Mouse (Mus musculus): ENCODE measurements around the gene Mybpc2.

Mybpc2 gene

GRCm38 (mm10) chr7:44485572-44486195, 38.8 kb downstream of the Mybpc2 start:
- WGBS = 71% methylated on average over 7 of the region's 7 CpGs

- WGBS = 42% methylated on average over 5 of the region's 5 CpGs
These were observed 39.5 kb downstream of the Mybpc2 start for GRCm38 (mm10) chr7:44484841-44485571.

DNA sequence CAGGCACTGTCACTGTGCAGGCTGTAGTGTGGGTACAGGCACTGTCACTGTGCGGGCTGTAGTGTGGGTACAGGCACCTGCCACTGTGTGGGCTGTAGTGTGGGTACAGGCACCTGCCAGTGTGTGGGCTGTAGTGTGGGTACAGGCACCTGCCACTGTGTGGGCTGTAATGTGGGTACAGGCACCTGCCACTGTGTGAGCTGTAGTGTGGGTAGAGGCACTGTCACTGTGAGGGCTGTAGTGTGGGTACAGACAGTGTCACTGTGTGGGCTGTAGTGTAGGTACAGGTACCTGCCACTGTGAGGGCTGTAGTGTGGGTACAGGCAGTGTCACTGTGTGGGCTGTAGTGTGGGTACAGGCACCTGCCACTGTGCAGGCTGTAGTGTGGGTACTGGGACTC, 40.3 kb downstream of the Mybpc2 start:
- 68% methylated on average over 1 of the region's 1 CpGs for WGBS

DNA sequence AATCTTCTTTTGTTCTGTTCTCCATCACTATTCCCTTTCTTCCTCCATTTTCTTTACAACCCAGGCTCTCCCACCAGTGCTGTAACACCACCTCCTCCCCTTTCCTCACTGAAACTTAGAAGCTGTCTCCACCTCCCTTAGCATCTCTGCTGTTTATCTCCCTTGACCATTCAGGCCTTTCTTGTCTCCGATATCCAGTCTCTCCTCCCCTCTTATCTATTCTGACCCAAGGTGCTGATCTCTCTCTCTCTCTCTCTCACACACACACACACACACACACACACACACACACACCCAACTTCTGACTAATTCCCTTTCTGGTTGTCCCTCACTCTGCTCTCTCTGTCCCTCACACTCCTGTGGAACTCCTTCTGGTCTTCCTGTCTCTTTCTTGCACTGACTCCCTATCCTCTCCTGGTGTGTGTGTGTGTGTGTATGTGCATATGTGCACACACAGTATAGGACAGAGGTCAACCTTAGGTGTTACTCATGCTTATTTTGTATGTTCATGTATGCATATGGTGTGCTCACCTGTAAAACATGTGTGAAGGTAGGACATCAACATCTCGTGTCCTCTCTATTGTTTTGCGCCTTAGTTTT, 41.5 kb downstream of the Mybpc2 start:
- 74% methylated on average over 3 of the region's 3 CpGs for WGBS

DNA sequence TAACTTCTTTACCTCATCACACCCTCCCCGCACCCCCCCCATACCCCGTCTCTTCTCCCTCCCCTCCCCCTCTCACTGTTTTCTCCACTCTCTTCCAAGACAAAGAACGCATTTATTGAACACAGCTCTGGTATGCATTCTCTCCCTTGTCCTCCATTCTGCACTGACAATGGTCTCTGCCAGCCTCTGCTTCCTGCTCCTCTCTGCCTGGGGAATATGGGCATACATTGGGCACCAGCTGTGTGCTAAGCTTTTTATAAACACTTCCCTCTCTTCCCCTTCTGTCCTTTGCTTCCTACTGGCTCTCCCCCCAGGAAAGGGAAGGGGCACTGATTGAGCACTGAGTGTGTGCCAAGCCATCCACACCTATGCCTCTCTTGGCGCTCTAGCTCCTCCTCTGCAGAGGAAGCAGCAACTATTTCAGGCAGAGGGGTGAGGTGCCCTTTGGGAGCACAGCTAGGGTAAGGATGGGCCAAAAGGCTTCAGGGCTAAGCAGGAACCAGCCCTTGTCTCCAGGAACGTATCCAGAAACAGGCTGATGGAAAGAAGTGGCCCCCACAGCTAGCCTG, 49.3 kb downstream of the Mybpc2 start:
- WGBS = 19% methylated on average over 5 of the region's 5 CpGs

GRCm38 (mm10) chr7:44474419-44474818, 50.0 kb downstream of the Mybpc2 start:
- 34% methylated on average over 4 of the region's 4 CpGs for WGBS

DNA sequence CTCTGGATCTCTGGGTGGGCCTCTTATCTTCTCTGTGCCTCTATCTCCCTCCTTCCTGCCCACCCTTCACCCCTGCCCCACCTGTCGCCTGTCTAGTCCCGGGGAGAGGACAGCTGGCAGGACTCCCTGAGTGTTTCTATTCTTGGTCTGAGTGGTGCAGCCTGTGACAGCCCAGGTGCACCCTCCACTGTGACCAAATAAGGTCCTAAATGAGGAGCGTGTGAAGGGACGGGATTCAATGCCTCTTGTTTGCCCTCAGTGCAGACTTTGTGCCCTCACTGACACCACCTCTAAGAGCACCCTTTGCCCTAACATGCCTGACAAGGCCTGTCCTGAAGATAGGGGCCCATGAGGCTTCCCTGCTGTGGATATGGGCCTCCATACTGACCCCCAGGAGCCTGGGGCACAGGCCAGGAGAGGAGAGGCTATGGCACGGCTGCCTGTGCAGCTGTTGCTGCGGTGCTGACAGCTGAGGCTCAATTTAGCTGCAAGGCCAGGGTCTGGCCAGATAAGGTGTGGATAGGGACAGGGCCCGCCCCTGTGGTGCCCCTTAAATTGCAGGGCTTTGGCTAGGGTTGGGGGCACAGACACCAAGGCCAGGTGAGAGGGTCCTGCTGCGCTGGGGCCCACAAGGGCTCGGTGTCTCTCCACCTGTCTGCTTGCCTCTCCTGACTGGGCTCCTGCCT, 51.4 kb downstream of the Mybpc2 start:
- 58% methylated on average over 9 of the region's 9 CpGs for WGBS

- WGBS = 43% methylated on average over 1 of the region's 1 CpGs
These were observed 51.9 kb downstream of the Mybpc2 start for GRCm38 (mm10) chr7:44472558-44472885.

GRCm38 (mm10) chr7:44471880-44472557, 52.4 kb downstream of the Mybpc2 start:
- 24% methylated on average over 6 of the region's 6 CpGs for whole genome bisulfite sequencing

DNA sequence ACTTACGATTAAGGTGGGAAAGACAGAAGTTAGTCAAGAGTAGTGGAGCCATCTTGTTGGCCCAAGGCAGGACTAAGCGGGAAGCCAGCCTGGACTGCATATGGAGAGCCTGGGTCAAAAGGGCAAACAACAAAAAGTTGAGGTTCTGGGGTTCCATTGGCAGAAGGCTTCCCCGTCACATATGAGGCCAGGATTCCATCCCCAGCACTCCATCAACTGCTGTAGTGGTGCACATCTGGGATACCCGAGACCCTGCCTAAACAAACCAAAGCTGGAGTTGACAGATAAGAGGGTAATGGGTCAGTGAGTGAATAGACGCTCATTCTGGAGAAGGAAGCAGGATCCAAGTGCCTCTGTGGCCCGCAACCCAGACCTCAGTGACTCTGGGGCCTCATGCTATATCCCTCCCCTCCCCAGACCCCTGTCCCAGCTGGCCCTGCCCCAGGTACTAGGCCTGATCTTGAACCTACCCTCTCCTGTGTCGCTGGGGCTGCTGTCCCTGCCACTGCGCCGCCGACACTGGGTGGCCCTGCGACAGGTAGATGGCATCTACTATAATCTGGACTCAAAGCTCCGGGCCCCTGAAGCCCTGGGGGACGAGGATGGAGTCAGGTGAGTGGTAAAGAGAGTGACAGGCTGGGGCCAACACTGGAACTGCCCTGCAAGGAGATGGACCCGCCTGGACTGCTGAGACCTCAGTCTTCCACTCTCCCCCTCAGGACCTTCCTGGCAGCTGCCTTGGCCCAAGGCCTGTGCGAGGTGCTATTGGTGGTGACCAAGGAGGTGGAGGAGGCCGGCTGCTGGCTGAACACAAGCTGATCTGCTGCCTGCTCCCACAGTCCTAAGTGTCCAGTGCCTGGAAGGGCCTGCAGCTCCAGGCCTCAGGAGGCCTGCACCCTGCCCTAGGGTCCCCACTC, 53.5 kb downstream of the Mybpc2 start:
- WGBS = 84% methylated on average over 16 of the region's 16 CpGs

DNA sequence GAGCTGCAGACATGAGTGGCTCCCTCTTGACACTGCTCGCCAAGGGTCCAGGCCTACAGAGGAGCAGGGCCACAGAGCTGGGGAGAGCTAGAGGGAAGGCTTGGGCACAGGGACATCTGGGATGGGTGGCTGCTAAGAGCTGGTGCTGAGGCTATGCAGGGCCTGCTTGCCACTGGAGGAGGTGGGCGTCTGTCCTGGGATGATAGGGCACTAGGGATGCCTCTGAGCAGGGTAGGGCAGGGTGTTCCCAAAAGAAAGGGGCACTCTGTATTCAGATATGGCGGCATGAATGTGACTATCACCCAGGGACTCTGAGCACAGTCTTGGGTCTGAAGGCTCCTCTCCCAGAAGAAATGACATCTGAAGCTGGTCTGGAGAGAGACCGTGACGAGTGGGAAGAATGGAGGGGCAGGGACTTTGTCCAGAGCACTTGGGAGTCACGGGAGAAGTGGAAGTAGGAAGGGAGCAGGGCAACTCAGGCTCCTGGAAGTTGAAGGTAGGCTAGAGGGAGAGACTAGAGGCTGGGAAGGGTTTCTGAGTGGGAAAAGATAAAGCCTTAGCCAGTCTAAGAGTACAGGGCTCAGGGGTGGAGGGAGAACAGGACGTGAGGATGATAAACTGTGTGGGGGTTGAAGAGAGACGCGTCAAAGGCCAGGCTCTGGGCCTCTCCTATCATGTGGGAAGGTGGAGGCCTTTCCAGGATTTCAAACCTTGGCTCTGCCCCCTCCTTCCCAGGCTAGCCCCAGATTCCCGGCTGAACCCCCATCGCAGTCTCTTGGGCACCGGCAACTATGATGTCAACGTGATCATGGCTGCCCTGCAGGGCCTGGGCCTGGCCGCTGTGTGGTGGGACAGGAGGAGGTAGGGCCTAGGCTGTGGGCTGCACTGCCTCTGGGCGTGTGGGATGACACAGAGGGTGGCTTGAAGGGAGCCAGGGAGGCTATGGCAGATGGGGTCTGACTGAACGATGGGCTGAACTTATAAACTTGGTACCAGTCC, 54.5 kb downstream of the Mybpc2 start:
- whole genome bisulfite sequencing = 84% methylated on average over 16 of the region's 16 CpGs

DNA sequence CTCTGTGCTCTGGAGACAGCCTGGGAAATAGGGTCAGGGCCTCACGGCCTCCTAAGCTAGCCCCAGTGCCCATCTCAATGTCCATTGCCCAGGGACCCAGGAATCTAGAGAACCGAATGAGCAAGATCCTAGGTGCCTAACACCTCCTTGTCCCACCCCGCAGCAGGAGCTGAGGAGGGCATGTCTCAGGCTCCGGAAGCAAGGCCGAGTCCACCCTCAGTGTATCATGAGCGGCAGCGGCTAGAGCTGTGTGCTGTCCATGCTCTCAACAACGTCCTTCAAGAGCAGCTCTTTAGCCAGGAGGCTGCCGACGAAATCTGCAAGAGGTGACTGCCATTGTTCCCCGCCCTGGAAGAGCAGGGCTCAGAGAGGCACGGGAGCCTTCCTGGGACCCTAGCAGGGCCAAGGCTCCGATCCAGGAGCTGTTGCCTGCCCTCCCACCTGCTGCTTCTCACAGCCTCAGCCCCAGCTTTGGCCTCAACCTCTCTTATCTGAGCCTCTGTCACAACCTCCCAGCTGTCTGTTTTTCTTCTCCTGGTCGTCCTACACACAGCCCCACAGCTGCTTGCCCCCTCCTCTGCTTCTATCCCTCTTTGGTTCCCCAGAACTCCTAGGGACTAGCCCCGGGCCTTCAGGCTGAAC, 55.7 kb downstream of the Mybpc2 start:
- 45% methylated on average over 15 of the region's 15 CpGs for WGBS

- WGBS = under 1% methylated on average over 42 of the region's 42 CpGs
These were observed 56.5 kb downstream of the Mybpc2 start, which contains the start of gene Josd2 for GRCm38 (mm10) chr7:44467811-44468411. Gene Josd2, plus strand, starts transcription at chr7:44467980.

GRCm38 (mm10) chr7:44466888-44467311, 57.6 kb downstream of the Mybpc2 start:
- WGBS = 72% methylated on average over 16 of the region's 16 CpGs

DNA sequence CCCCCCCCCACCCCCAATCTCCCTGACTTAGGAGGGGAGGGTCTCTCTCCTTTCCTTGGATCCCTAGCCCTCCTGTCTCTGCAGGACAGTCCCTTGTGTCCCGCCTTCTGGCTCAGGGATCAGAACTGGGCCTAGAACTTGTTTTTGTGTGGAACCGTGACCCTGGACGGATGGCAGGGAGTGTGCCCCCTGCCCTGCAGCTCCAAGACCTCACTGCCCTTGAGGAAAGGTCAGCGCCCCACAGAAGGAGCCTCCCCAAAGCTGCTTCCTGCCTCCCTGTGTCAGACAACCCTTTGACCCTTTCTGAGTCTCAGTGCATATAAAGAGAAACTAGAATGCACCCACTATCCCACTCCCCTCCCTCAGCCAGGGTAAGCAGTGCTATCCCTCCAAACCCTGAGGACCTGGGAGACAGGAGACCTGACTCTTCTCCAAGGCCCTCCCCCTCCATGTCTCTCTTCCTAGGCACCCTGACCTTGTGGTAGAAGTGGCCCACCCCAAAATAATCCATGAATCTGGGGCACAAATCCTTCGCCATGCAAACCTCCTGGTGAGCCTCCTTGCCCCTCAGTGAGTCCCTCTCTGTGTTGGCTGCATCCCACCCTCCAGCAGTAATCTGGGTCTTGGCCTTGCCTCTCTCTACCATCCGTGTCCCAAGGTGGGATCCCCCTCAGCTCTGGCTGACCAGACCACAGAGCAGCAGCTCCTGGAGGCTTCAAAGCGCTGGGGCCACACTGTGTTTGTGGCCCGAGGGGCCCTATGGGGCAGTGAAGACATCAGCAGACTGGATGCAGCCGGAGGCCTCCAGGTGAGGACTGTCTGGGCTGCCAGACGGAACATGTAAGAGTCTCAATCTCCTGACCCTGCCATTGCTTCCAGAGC, 58.2 kb downstream of the Mybpc2 start:
- WGBS = 70% methylated on average over 10 of the region's 10 CpGs

DNA sequence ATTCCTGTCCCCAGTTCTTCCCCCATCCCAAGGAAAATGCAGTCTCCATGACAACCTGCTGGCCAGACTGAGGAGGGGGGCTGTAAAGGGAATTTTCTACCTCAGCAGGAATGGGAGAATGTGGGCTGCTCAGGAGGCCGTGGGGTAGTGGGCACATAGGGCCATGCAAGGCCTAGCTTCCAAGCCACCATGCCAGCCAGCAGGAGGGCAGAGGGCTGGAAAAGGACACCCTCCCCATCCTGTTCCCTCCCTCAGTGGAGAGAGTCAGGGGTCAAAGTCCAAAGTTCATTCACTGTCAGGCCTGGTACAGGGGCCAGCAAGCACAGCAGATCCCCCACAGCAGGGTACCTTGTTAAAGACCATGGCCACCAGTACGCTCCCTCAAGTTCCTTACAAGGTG, 59.3 kb downstream of the Mybpc2 start, which contains the start of gene Aspdh:
TSS of gene Aspdh (plus strand) at position 281 of the 400 bp plus-strand sequence.
- 49% methylated on average over 2 of the region's 2 CpGs for WGBS

DNA sequence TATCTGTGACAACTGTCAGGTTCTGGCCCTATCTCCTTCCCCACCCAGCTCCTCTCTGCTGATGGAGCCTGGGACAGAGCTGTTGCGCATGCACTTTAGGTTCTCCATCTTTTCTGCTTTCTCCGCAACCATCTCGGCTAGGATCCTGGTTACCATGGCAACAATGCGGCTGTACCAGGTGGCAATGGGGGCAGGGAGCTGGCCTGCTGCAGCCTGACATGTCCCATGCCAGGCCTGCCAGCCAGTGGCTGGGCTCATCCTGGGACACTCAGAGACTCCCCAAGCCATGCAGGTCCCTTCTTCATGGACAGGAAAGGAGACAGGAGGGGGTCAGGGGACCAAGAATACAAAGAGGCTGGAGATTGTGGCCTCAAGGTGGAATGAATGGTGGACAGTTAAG, 59.9 kb downstream of the Mybpc2 start:
- WGBS = 14% methylated on average over 4 of the region's 4 CpGs

All from cerebral cortex, adult 2 months (tissue).